Mouse (Mus musculus) MEL (cell line): ENCODE data around the gene Rab26. TPM values are rescaled to one million over a fixed set of nuclear protein-coding genes. Genes with fewer than 3 reads are reported as not detected.

Experiments used
- DNase-seq: peaks from one replicate; pipeline ENCODE4 v3.0.0; 2011; ENCODE audit warnings: low read depth, low spot score
- H3K27ac ChIP-seq: 2 replicates; pipeline ENCODE4 v1.5.1; 2012; ENCODE audit warnings: low read depth, mild to moderate bottlenecking, control low read depth, low read length, moderate library complexity; ENCODE audit not compliant: control insufficient read depth
- H3K27me3 ChIP-seq, 2 experiments: fragments of 150-350 bp in 1 of 2; sonication (generic) in 1 of 2; 2 replicates each; pipeline ENCODE4 v1.6.1; 2012; ENCODE audit warnings: low read length in 2 of 2, mild to moderate bottlenecking in 2 of 2, improper control_type of control experiment in 1 of 2, moderate library complexity in 1 of 2; ENCODE audit not compliant: insufficient read depth in 2 of 2, control insufficient read depth in 1 of 2
- H3K36me3 ChIP-seq, 2 experiments: 2 replicates each; pipeline ENCODE4 v1.6.1; 2012 to 2014; ENCODE audit warnings: low read length in 2 of 2, improper control_type of control experiment in 1 of 2, inconsistent platforms in 1 of 2, mild to moderate bottlenecking in 1 of 2; ENCODE audit not compliant: insufficient read depth in 2 of 2, control insufficient read depth in 1 of 2
- H3K4me1 ChIP-seq, 2 experiments: fragments of 150-350 bp in 1 of 2; sonication (generic) in 1 of 2; 2 replicates each; pipeline ENCODE4 v1.6.1; 2012; ENCODE audit warnings: low read length in 2 of 2, improper control_type of control experiment in 1 of 2, mild to moderate bottlenecking in 1 of 2; ENCODE audit not compliant: insufficient read depth in 2 of 2, control insufficient read depth in 1 of 2
- H3K4me3 ChIP-seq, 2 experiments: fragments of 150-350 bp in 1 of 2; sonication (generic) in 1 of 2; 2 replicates each; pipeline ENCODE4 v1.5.1; 2012; ENCODE audit warnings: low read depth in 2 of 2, low read length in 2 of 2, mild to moderate bottlenecking in 2 of 2, moderate library complexity in 2 of 2, control low read depth in 1 of 2, improper control_type of control experiment in 1 of 2; ENCODE audit not compliant: control insufficient read depth in 1 of 2, insufficient read depth in 1 of 2
- H3K79me2 ChIP-seq: 2 replicates; pipeline ENCODE4 v1.6.1; 2012; ENCODE audit warnings: mild to moderate bottlenecking, low read length, moderate library complexity; ENCODE audit not compliant: control insufficient read depth, poor library complexity, insufficient read depth
- H3K9ac ChIP-seq: 2 replicates; pipeline ENCODE4 v1.6.1; 2012; ENCODE audit warnings: low read depth, mild to moderate bottlenecking, control low read depth, low read length, moderate library complexity; ENCODE audit not compliant: control insufficient read depth, poor library complexity, severe bottlenecking
- H3K9me3 ChIP-seq: fragments of 150-350 bp; sonication (generic); replicated peaks from 2 replicates; pipeline ENCODE4 v1.6.1; 2012; ENCODE audit warnings: mild to moderate bottlenecking, low read length, improper control_type of control experiment, moderate library complexity; ENCODE audit not compliant: insufficient read depth
- CHD1 ChIP-seq: IDR thresholded peaks from 2 replicates; pipeline ENCODE4 v1.6.1; 2012; ENCODE audit warnings: low read depth, mild to moderate bottlenecking, inconsistent platforms, low read length, improper control_type of control experiment
- CHD2 ChIP-seq: IDR thresholded peaks from 2 replicates; pipeline ENCODE4 v1.6.1; 2011; ENCODE audit warnings: low read length, improper control_type of control experiment
- CTCF ChIP-seq, 3 experiments: IDR thresholded peaks in 2 of 3; conservative IDR thresholded peaks in 1 of 3; 2 replicates each; pipeline ENCODE4 v1.5.1; 2011 to 2012; ENCODE audit warnings: low read length in 3 of 3, low read depth in 2 of 3, mild to moderate bottlenecking in 2 of 3, improper control_type of control experiment in 1 of 3, inconsistent platforms in 1 of 3, mixed read lengths in 1 of 3, moderate library complexity in 1 of 3; ENCODE audit not compliant: control insufficient read depth in 1 of 3, insufficient read depth in 1 of 3, poor library complexity in 1 of 3, severe bottlenecking in 1 of 3
- E2F4 ChIP-seq: IDR thresholded peaks from 2 replicates; pipeline ENCODE4 v1.6.1; 2011; ENCODE audit warnings: low read depth, low read length, improper control_type of control experiment, borderline replicate concordance
- ELF1 ChIP-seq: IDR thresholded peaks from 2 replicates; pipeline ENCODE4 v1.6.1; 2014; ENCODE audit warnings: low read depth, mild to moderate bottlenecking, inconsistent platforms, low read length, improper control_type of control experiment, moderate library complexity
- EP300 ChIP-seq, 2 experiments: IDR thresholded peaks; 2 replicates each; pipeline ENCODE4 v1.6.1; 2011; ENCODE audit warnings: improper control_type of control experiment in 2 of 2, low read length in 2 of 2, low read depth in 1 of 2, mild to moderate bottlenecking in 1 of 2
- ETS1 ChIP-seq: IDR thresholded peaks from 2 replicates; pipeline ENCODE4 v1.6.1; 2012; ENCODE audit warnings: low read depth, mild to moderate bottlenecking, inconsistent platforms, low read length, improper control_type of control experiment, moderate library complexity
- GABPA ChIP-seq: IDR thresholded peaks from 2 replicates; pipeline ENCODE4 v1.6.1; 2012; ENCODE audit warnings: low read depth, mild to moderate bottlenecking, inconsistent platforms, low read length, improper control_type of control experiment, moderate library complexity
- HCFC1 ChIP-seq: IDR thresholded peaks from 2 replicates; pipeline ENCODE4 v1.6.1; 2012; ENCODE audit warnings: low read depth, mild to moderate bottlenecking, inconsistent platforms, low read length, improper control_type of control experiment, moderate library complexity
- JUND ChIP-seq: IDR thresholded peaks from 2 replicates; pipeline ENCODE4 v1.6.1; 2011; ENCODE audit warnings: low read depth, mild to moderate bottlenecking, improper control_type of control experiment, low read length
- KAT2A ChIP-seq: conservative IDR thresholded peaks from 2 replicates; pipeline ENCODE4 v1.6.1; 2012; ENCODE audit warnings: low read depth, low read length, improper control_type of control experiment, inconsistent platforms
- MAFK ChIP-seq: IDR thresholded peaks from 2 replicates; pipeline ENCODE4 v1.6.1; 2011; ENCODE audit warnings: low read depth, mild to moderate bottlenecking, low read length, improper control_type of control experiment, borderline replicate concordance
- MAZ ChIP-seq: IDR thresholded peaks from 2 replicates; pipeline ENCODE4 v1.6.1; 2012; ENCODE audit warnings: low read depth, mild to moderate bottlenecking, inconsistent platforms, low read length, improper control_type of control experiment
- MXI1 ChIP-seq: IDR thresholded peaks from 2 replicates; pipeline ENCODE4 v1.6.1; 2011; ENCODE audit warnings: mild to moderate bottlenecking, low read depth, low read length, improper control_type of control experiment
- MYB ChIP-seq: IDR thresholded peaks from 2 replicates; pipeline ENCODE4 v1.6.1; 2011; ENCODE audit warnings: mild to moderate bottlenecking, low read depth, low read length, improper control_type of control experiment
- MYC ChIP-seq: IDR thresholded peaks from 2 replicates; pipeline ENCODE4 v1.6.1; 2011; ENCODE audit warnings: low read depth, mild to moderate bottlenecking, low read length, improper control_type of control experiment, moderate library complexity
- NRF1 ChIP-seq: IDR thresholded peaks from 2 replicates; pipeline ENCODE4 v1.6.1; 2014; ENCODE audit warnings: low read depth, mild to moderate bottlenecking, inconsistent platforms, low read length, improper control_type of control experiment, moderate library complexity; ENCODE audit not compliant: poor library complexity, insufficient read depth, severe bottlenecking
- POLR2AphosphoS5 ChIP-seq: IDR thresholded peaks from 2 replicates; pipeline ENCODE4 v1.6.1; 2012; ENCODE audit warnings: low read depth, borderline replicate concordance, mild to moderate bottlenecking, inconsistent platforms, low read length, moderate library complexity, mixed read lengths
- RCOR1 ChIP-seq: IDR thresholded peaks from 2 replicates; pipeline ENCODE4 v1.6.1; 2012; ENCODE audit warnings: low read depth, mild to moderate bottlenecking, inconsistent platforms, low read length, improper control_type of control experiment
- SIN3A ChIP-seq: IDR thresholded peaks from 2 replicates; pipeline ENCODE4 v1.6.1; 2012; ENCODE audit warnings: low read length, improper control_type of control experiment, inconsistent platforms
- TAL1 ChIP-seq: IDR thresholded peaks from 2 replicates; pipeline ENCODE4 v1.6.1; 2012; ENCODE audit warnings: mild to moderate bottlenecking, inconsistent platforms, low read length, moderate library complexity, mixed read lengths
- UBTF ChIP-seq: IDR thresholded peaks from 2 replicates; pipeline ENCODE4 v1.6.1; 2012; ENCODE audit warnings: low read depth, mild to moderate bottlenecking, inconsistent platforms, low read length, improper control_type of control experiment, moderate library complexity, borderline replicate concordance; ENCODE audit not compliant: insufficient read depth
- USF2 ChIP-seq, 2 experiments: IDR thresholded peaks; 2 replicates each; pipeline ENCODE4 v1.6.1; 2011 to 2012; ENCODE audit warnings: improper control_type of control experiment in 2 of 2, low read length in 2 of 2, borderline replicate concordance in 1 of 2, inconsistent platforms in 1 of 2, low read depth in 1 of 2, mild to moderate bottlenecking in 1 of 2; ENCODE audit not compliant: insufficient read depth in 1 of 2
- ZC3H11A ChIP-seq: IDR thresholded peaks from 2 replicates; pipeline ENCODE4 v1.6.1; 2012; ENCODE audit warnings: low read depth, mild to moderate bottlenecking, inconsistent platforms, low read length, improper control_type of control experiment
- ZMIZ1 ChIP-seq: IDR thresholded peaks from 2 replicates; pipeline ENCODE4 v1.6.1; 2012; ENCODE audit warnings: low read depth, mild to moderate bottlenecking, inconsistent platforms, low read length, improper control_type of control experiment, moderate library complexity
- ZNF384 ChIP-seq: IDR thresholded peaks from 2 replicates; pipeline ENCODE4 v1.6.1; 2012; ENCODE audit warnings: low read depth, mild to moderate bottlenecking, inconsistent platforms, low read length, improper control_type of control experiment
- polyA plus RNA-seq, 2 experiments: library from polyadenylated mRNA; stranded (reverse) in 1 of 2; unstranded in 1 of 2; fragments of >175 nt in 1 of 2; fragments of >200 nt in 1 of 2; gene quantifications; 2 replicates each; pipeline versions ENCODE4 v1.2.1 to v1.2.4; 2012; ENCODE audit warnings: low replicate concordance in 2 of 2, low read depth in 1 of 2; ENCODE audit not compliant: insufficient read length in 2 of 2, insufficient read depth in 1 of 2, missing spikeins in 1 of 2
- total RNA-seq: library from RNA; depleted of rRNA; stranded (reverse); fragments of 300-350 nt; gene quantifications from 2 replicates; pipeline ENCODE4 v1.2.3, GENCODE M21; 2012

The Rab26 gene
- total and polyA plus RNA-seq, 3 experiments = 0.89 to 1.1 TPM; not detected in 1

DNA sequence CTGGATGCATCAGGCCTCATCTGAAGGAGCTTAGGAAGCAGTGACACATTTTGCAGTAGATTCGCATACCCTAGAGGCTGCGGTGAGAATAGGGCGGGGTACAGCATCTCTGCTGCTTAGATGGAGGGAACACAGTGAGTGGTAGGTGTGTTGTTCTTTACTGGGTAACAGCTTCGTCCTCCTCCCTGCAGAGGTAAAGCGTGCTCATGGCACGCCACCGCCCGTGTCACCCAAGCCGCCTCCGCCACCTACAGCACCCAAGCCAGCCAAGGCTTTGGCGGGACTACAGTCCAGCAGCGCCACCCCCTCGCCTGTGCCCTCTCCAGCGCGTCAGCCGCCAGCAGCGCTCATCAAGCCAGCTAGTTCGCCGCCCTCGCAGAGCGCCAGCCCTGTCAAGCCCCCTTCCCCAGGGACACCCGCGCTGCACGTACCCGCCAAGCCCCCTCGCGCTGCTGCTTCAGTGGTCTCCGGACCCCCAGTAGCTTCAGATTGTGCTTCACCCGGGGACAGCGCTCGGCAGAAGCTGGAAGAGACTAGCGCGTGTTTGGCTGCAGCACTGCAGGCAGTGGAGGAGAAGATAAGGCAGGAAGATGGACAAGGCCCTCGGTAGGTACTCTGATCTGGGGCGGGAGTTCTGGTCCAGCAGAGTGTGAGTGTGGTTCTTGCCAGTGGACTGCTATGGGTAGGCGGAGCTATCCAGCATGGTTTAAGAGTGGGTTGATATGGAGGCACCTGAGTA lies 27.5 kb downstream of the Rab26 start:
- no peaks in the 10 kb centered on the region; a peak in 1 of 4 replicates for H3K36me3 ChIP-seq

DNA sequence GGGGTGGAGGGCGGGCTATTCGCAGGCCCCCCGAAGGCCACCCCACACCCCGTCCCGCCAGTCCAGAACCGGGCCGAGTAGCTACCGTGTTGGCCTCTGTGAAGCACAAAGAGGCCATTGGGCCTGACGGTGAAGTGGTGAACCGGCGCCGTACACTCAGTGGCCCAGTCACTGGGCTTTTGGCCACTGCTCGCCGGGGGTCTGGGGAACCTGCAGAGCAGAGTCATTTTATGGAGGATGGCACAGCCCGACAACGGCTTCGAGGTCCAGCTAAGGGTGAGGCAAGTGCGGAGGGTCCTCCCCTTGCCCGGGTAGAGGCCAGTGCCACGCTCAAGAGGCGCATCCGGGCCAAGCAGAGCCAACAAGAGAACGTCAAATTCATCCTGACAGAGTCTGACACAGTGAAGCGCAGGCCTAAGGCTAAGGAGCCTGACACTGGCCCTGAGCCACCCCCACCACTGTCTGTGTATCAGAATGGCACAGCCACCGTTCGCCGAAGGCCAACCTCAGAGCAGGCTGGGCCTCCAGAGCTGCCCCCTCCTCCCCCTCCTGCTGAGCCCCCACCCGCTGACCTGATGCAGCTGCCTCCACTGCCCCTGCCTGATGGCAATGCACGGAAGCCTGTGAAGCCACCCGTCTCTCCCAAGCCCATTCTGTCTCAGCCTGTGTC lies 28.6 kb downstream of the Rab26 start:
- Histone ChIP-seq H3K36me3 (no peaks in the 10 kb centered on the region; a peak in 1 of 4 replicates), H3K27me3 (no peaks in the 10 kb centered on the region)
- no peak for TF ChIP-seq MYB
- TF ChIP-seq SIN3A = no peak
- TF ChIP-seq NRF1 = no peak
- TF ChIP-seq HCFC1 = no peak
- TF ChIP-seq ZMIZ1 = no peak
- TF ChIP-seq ZC3H11A = no peak
- TF ChIP-seq JUND = no peak
- no peak for TF ChIP-seq CHD1
- TF ChIP-seq EP300 (IDR thresholded peaks at IDR 0.05; ENCODE audit: low read depth in 1 of 2, low read length in 2 of 2) = no peak
- no peak for TF ChIP-seq CHD2
- no peak for TF ChIP-seq MYC
- TF ChIP-seq GABPA = no peak
- TF ChIP-seq CTCF (IDR thresholded peaks at IDR 0.05 in 2 of 3, conservative IDR thresholded peaks at IDR 0.05 in 1 of 3; ENCODE audit: control insufficient read depth in 1 of 3, insufficient read depth in 1 of 3, low read depth in 2 of 3, low read length in 3 of 3, poor library complexity in 1 of 3, severe bottlenecking in 1 of 3) = no peak
- no peak for TF ChIP-seq ELF1
- no peak for TF ChIP-seq MAZ
- TF ChIP-seq MAFK = no peak
- TF ChIP-seq E2F4 = no peak
- no peak for TF ChIP-seq POLR2AphosphoS5
- TF ChIP-seq UBTF = no peak
- TF ChIP-seq RCOR1 = no peak

More for the DNA sequence above, 27.5 kb downstream of the Rab26 start:
- Histone ChIP-seq H3K4me1 (no peaks in the 10 kb centered on the region), H3K9ac (no peak overlapping the region), H3K9me3 (no peaks in the 10 kb centered on the region), H3K4me3 (no peak overlapping the region)
- TF ChIP-seq MAZ (no peak), MXI1 (no peak), KAT2A (no peak), MAFK (no peak), ETS1 (no peak), ZMIZ1 (no peak), TAL1 (no peak), HCFC1 (no peak), CHD2 (no peak), ZNF384 (no peak), USF2 (IDR thresholded peaks at IDR 0.05; ENCODE audit: borderline replicate concordance in 1 of 2, insufficient read depth in 1 of 2, low read depth in 1 of 2, low read length in 2 of 2) (no peak), JUND (no peak)
- TF ChIP-seq, all 39 proteins: peak for 0
- H3K27me3 ChIP-seq = no peaks in the 10 kb centered on the region
- no peak overlapping the region for H3K27ac ChIP-seq
- no peak for DNase-seq
- H3K79me2 ChIP-seq = no peaks in the 10 kb centered on the region

More for the DNA sequence above, 28.6 kb downstream of the Rab26 start:
- no peak overlapping the region for H3K27ac ChIP-seq
- no peaks in the 10 kb centered on the region for H3K9me3 ChIP-seq
- no peaks in the 10 kb centered on the region for H3K4me1 ChIP-seq
- H3K9ac ChIP-seq = no peak overlapping the region
- DNase-seq = no peak
- H3K79me2 ChIP-seq = no peaks in the 10 kb centered on the region
- H3K4me3 ChIP-seq = no peak overlapping the region
